8 mouse cellular contexts compared by ENCODE assay signal in genomic region chr2:10375024-10375372, GRCm38 (mm10). TPM values are rescaled to one million over a fixed set of nuclear protein-coding genes. Genes with fewer than 3 reads are reported as not detected.
A peak's percentile ranks its signal among the peaks of the same experiment; 100 is the strongest.
DNase-seq lines count a peak whose midpoint lies in the region; ATAC-seq and TF ChIP-seq lines count a peak whose summit lies in the region.

No protein-coding gene starts in this region.

- peak overlapping the region; percentile 52 for H3K9ac ChIP-seq in limb, embryonic 12.5 days (replicated peaks)

- peak; percentile 25 for DNase-seq in adrenal gland, postnatal 10 days
- no peak for DNase-seq in adrenal gland, adult 8-10 months
- DNase-seq in heart, postnatal 10 days = peak; percentile 10 to 32
- no peak for DNase-seq in urinary bladder, adult 18-20 months (ENCODE audit: low spot score in 2 of 2)

- H3K36me3 ChIP-seq in megakaryocyte, embryonic 14.5 days (replicated peaks; ENCODE audit: low read length) = no peaks in the 10 kb centered on the region
- H3K36me3 ChIP-seq in limb, embryonic 12.5 days = no peaks in the 10 kb centered on the region

- WGBS in limb, embryonic 12.5 days = under 1% methylated on average over 22 of the region's 22 CpGs
- under 1% methylated on average over 22 of the region's 22 CpGs for WGBS in olfactory bulb, adult 2 months

- H3K27me3 ChIP-seq in megakaryocyte, embryonic 14.5 days (replicated peaks) = peaks cover 65% of the 10 kb centered on the region
- H3K27me3 ChIP-seq in limb, embryonic 12.5 days = peaks cover 60% of the 10 kb centered on the region

- intact Hi-C loops in heart, postnatal 10 days (cut with DNase I) = loop anchor here (2.0 kb wide), 1 partner anchor 450 kb away; no protein-coding TSS in a partner anchor

- no peak overlapping the region for H3K27ac ChIP-seq in limb, embryonic 12.5 days
- H3K27ac ChIP-seq in olfactory bulb, adult 2 months (ENCODE audit: insufficient read depth, low read depth, low read length) = no peak overlapping the region

- peaks cover 44% of the 10 kb centered on the region for H3K4me1 ChIP-seq in megakaryocyte, embryonic 14.5 days
- peaks cover 15% of the 10 kb centered on the region for H3K4me1 ChIP-seq in limb, embryonic 12.5 days (replicated peaks)
- H3K4me1 ChIP-seq in olfactory bulb, adult 2 months (ENCODE audit: control insufficient read depth, insufficient read depth, low read length) = peaks cover 16% of the 10 kb centered on the region

- TF ChIP-seq POLR2A in olfactory bulb, adult 2 months (IDR thresholded peaks at IDR 0.05; ENCODE audit: insufficient read depth, low read depth, low read length) = no peak

- peak overlapping the region; percentile 93 for H3K4me3 ChIP-seq in megakaryocyte, embryonic 14.5 days (replicated peaks)
- peak overlapping the region; percentile 53 for H3K4me3 ChIP-seq in limb, embryonic 12.5 days (replicated peaks)
- peak overlapping the region; percentile 60 for H3K4me3 ChIP-seq in olfactory bulb, adult 2 months (ENCODE audit: insufficient read depth, low read depth, low read length)

- peaks cover 18% of the 10 kb centered on the region for H3K9me3 ChIP-seq in megakaryocyte, embryonic 14.5 days
- H3K9me3 ChIP-seq in limb, embryonic 12.5 days = no peaks in the 10 kb centered on the region

- ATAC-seq in megakaryocyte, adult 5-6 weeks (ENCODE audit: poor library complexity, severe bottlenecking) = no peak
- ATAC-seq in limb, embryonic 12.5 days (ENCODE audit: insufficient number of reproducible peaks, insufficient read depth, low FRiP score, low TSS enrichment, low read depth) = 0 out of 2 replicates have a peak, but pooled peaks have one; percentile 4

- TF ChIP-seq CTCF in olfactory bulb, adult 2 months (IDR thresholded peaks at IDR 0.05; ENCODE audit: insufficient read depth, low read depth, low read length) = peak; percentile 7; the same call in 1 of the 2 replicates

- peak overlapping the region; percentile 95 for H3K4me2 ChIP-seq in limb, embryonic 12.5 days

RNA-seq across cellular contexts. Expression of gene Sfmbt2, which starts 4.7 kb away (rescaled TPM):
- 1 to 10 TPM; 1.4 TPM for total RNA-seq in adrenal gland, postnatal 10 days (2021)
- total RNA-seq in adrenal gland, adult 8-10 months (2022) = 1 to 10 TPM in 1 of 4 experiments, under 1 TPM in 3; 0.58 to 1.1 (median 0.78) TPM
- polyA plus RNA-seq in megakaryocyte, embryonic 14.5 days (2012; ENCODE audit: insufficient read depth, low replicate concordance) = 0.21 TPM in 1 of 2 replicates, not detected in the other
- total RNA-seq in megakaryocyte, adult 5-6 weeks (2015) = 1.4 and 2.1 TPM in 2 replicates
- 0.77 and 2.0 TPM in 2 replicates for total RNA-seq in megakaryocyte, adult 5-6 weeks (2017)
- 1 to 10 TPM in 1 of 2 experiments, under 1 TPM in 1; 0.91 to 1.4 TPM for total RNA-seq in heart, postnatal 10 days (2021)
- 2.7 and 3.0 TPM in 2 replicates for polyA plus RNA-seq in limb, embryonic 12.5 days (2016; fragmentation: Nextera tagmentation; extraction: Ambion mirVana)
- polyA plus RNA-seq in olfactory bulb, adult 2 months (2012; ENCODE audit: insufficient read depth, insufficient read length, low replicate concordance, missing spikeins) = not detected in 2 replicates

Comparison
In these comparisons a context has a peak if more than half of its experiments do, and no peak if none do; other contexts are left out.
1. DNase-seq: peak in adrenal gland, postnatal 10 days (single experiment) and heart, postnatal 10 days (2 of 2); none in adrenal gland, adult 8-10 months (single experiment) and urinary bladder, adult 18-20 months (0 of 2).
2. Peak in every context shown above with its lines, with median percentiles within 50 percentile points of each other: H3K4me3 ChIP-seq.